Mouse (Mus musculus): ENCODE measurements around the gene Slc5a11. TPM values are rescaled to one million over a fixed set of nuclear protein-coding genes. Genes with fewer than 3 reads are reported as not detected.

Gene Slc5a11
- polyA plus RNA-seq, 1 experiment from 2014 or later: 0.18 TPM

DNA sequence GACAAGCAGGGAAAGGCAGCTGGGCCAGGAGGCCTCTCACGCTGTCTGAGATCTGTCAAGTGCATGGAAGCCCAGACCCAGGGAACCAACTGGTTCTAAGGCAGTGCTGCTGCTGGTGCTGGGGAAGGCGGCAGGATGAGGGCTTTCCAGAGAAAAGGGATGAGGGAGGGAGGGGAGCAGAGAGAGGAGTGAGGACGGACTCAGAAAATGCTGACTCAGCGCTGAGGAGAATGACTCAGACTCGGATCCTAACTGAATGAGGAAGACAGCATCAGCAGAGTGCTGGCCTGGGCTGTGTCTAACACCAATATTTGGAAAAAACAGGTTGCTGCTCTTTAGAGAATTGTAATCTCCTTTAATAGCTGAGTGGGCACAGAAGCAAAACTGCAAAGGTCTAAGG lies 97.3 kb downstream of the Slc5a11 start:
- 67% methylated on average over 5 of the region's 5 CpGs for WGBS (ENCODE audit: insufficient replicate concordance)
- ATAC-seq (ENCODE audit: low read depth): peak; percentile 48; the same call in 1 of the 2 replicates
- Histone ChIP-seq H3K27me3 (no peaks in the 10 kb centered on the region), H3K4me2 (no peak overlapping the region), H3K9me3 (replicated peaks) (no peaks in the 10 kb centered on the region), H3K9ac (no peak overlapping the region), H3K4me3 (replicated peaks) (no peak overlapping the region), H3K27ac (no peak overlapping the region), H3K36me3 (peaks cover 75% of the 10 kb centered on the region), H3K4me1 (replicated peaks) (no peaks in the 10 kb centered on the region)
- no peak for DNase-seq

DNA sequence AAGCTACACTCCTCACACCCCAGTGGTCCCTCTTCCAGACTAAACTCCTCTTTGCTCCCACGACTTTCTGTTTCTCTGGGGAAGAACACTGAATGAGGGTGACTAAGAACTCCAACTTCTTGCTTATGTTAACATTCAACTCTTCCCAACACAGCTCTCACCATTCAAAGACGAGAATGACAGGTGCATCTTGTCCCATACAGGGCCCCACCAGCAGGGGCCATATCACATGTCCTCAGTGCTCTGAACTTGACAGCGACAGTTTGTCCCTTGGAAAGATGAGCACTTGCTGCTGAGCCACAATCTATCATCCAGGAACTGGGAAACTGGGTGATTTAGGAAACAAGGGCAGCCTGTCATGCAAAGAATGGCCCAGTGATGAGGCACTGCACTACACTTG lies 98.2 kb downstream of the Slc5a11 start:
- DNase-seq (no peak), ATAC-seq (ENCODE audit: low read depth) (no peak)
- Histone ChIP-seq H3K36me3 (peaks cover 73% of the 10 kb centered on the region), H3K4me2 (no peak overlapping the region), H3K9ac (no peak overlapping the region), H3K9me3 (replicated peaks) (no peaks in the 10 kb centered on the region), H3K27me3 (no peaks in the 10 kb centered on the region), H3K4me3 (replicated peaks) (no peak overlapping the region), H3K4me1 (replicated peaks) (no peaks in the 10 kb centered on the region), H3K27ac (no peak overlapping the region)
- WGBS (ENCODE audit: insufficient replicate concordance): 80% methylated on average over 3 of the region's 3 CpGs

GRCm38 (mm10) chr7:123322452-123323121 lies 108.0 kb downstream of the Slc5a11 start:
- 55% methylated on average over 13 of the region's 13 CpGs for WGBS (ENCODE audit: insufficient replicate concordance)
- peak; percentile 74 for ATAC-seq (ENCODE audit: low read depth)

More at GRCm38 (mm10) chr7:123322452-123323121, 108.0 kb downstream of the Slc5a11 start:
- H3K4me3 ChIP-seq (replicated peaks): no peak overlapping the region
- no peaks in the 10 kb centered on the region for H3K27me3 ChIP-seq
- peak overlapping the region; percentile 51 for H3K27ac ChIP-seq
- peaks cover 56% of the 10 kb centered on the region for H3K4me1 ChIP-seq (replicated peaks)
- H3K9me3 ChIP-seq (replicated peaks): no peaks in the 10 kb centered on the region
- H3K36me3 ChIP-seq: peaks cover 84% of the 10 kb centered on the region
- peak; percentile 46 for DNase-seq
- peak overlapping the region; percentile 19; the same call in 1 of the 2 replicates for H3K4me2 ChIP-seq
- H3K9ac ChIP-seq: no peak overlapping the region; the same call in 1 of the 2 replicates

Other genes with a start within 250 kb of the Slc5a11 start
- gene Rbbp6, start 249.1 kb upstream of the Slc5a11 start, polyA plus RNA-seq (2015; fragmentation: Nextera tagmentation; extraction: Ambion mirVana): 11.3 and 12.9 TPM in 2 replicates
- 16.0 and 17.7 TPM in 2 replicates for gene Tnrc6a, start 90.9 kb upstream of the Slc5a11 start, polyA plus RNA-seq (2015; fragmentation: Nextera tagmentation; extraction: Ambion mirVana)
- 30.6 and 33.7 TPM in 2 replicates for gene Lcmt1, start 155.0 kb downstream of the Slc5a11 start, polyA plus RNA-seq (2015; fragmentation: Nextera tagmentation; extraction: Ambion mirVana)
- 8.5 and 12.0 TPM in 2 replicates for gene Arhgap17, start 155.1 kb downstream of the Slc5a11 start, polyA plus RNA-seq (2015; fragmentation: Nextera tagmentation; extraction: Ambion mirVana)
- 3.0 and 3.4 TPM in 2 replicates for gene Aqp8, start 247.5 kb downstream of the Slc5a11 start, polyA plus RNA-seq (2015; fragmentation: Nextera tagmentation; extraction: Ambion mirVana)